Mouse (Mus musculus): ENCODE measurements around the gene Cmtm3. TPM values are rescaled to one million over a fixed set of nuclear protein-coding genes. Genes with fewer than 3 reads are reported as not detected.
"Not testable (repeated sequence)": the region's sequence is repeated elsewhere in the genome, so short reads cannot be mapped to it uniquely, and the experiment has no call there.

Cmtm3 gene
- 10 to 100 TPM; 17.1 to 22.7 TPM for polyA plus RNA-seq (2017; shearing (Covaris generic))

DNA sequence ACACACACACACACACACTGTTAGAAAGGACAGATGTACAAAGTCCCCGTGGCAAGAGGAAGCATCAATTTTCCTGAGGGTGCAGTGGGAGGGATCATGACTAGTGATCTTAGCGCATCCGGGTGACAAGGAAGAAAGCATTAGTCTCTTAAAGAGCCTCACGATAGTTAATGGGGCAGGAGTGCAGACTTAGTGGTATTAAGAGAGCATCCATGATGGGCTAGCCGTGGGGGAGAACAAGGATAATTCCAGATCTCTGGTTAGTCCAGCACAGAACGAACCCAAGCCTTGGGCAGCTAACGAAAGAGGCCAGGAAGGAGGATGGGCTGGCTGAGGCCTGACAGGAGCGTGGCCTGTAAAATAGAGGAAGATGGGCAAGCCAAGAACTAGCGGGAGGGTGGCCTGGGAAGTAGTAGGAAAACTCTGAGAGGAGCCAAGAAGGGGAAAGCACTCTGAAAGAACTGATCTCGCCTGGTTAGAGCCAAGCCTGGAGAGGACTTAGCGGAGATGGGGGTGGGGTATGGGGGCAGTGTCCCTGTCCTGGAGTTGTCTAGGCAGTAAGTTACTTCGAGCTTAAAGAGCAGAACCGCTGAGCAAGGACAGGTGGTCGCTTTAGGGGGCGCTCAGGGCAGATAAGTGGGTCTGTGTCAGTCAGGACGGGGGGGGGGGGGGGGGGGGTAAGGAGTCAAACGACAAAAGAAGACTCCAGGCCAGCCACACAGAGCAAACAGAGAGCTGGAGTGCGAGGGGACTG lies at the start of gene Cmtm3:
TSS of gene Cmtm3 (plus strand) at position 182 of the 754 bp plus-strand sequence.
- ATAC-seq: no peak

DNA sequence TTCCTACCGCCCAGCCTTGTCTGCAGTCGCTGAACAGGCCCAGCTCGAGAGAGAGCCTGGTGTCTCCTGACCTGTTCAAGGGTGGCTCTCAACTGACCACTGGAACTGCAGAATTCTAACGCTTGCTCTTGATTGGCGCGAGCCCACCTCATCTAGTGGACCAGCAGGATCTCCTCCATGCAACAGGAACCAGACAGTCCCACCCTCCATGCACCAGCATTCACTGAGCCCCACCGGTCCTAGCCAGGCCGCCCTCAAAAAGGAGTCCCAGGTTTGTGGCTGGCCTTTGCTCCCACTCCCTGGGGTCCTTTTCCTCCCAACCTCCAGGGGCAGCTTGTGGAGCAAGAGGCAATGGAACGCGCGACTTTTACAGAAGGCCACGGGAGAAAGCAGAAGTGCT lies 46.1 kb upstream of the Cmtm3 start, which contains the start of gene Cmtm2a:
TSS of gene Cmtm2a (minus strand) at position 101 of the 400 bp plus-strand sequence.
- ATAC-seq: not testable (repeated sequence)

DNA sequence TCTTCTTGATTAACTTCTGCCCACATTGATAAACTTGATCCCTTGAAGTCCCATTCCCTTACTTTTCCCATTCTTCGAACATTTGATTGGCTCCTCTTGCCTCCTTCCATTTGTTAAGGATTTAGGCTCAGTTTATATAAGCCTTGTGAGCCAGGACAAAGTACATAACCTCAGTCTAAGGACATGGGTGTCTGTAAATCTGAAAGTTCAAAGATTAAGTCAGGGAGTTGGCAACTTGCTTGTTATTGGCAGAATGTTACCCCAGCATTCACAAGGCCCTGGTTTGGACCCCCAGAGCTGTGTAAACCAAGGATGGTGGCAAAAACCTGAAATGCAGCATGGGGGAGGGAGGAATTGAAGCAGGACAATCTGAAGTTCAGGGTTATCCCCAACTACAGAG lies 44.8 kb upstream of the Cmtm3 start:
- no peak for ATAC-seq

DNA sequence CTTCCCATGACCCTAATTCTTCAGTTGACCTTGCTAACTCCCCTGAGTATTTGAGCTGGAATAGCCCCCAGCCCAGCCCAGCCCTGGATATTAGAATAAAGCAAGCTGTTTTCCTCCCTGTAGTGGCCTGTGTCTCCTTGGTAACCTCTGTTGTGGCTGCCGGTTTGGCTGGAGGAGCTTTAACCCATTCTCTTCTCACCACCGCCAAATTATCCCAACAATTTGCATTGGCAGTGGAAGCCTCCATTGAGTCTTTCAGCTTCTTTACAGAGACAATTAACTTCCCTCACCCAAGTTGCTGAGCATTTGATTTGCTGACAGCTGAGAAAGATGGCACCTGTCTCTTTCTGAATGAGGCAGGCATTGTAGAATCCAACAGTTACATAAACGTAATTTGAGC lies 37.6 kb upstream of the Cmtm3 start:
- ATAC-seq: not testable (repeated sequence)

DNA sequence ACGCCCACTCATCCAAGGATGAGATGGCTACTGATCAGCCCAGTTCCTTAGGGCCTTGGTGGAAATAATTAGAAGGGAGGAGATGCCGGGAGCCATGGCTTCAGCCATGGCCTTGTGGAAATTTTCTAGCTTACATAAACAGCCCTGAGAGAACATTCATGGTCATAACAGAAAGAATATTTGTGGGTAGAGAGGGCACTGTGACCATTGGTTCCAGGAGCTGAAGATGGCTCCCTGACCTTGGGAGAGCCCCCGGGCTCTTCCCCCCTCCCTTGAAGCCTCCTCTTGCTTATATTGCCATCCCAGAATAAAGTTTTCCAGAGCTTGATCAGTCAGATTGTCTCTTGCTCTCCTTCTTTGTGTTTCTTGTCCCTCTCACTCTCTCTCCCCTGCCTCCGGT lies 36.7 kb upstream of the Cmtm3 start:
- not testable (repeated sequence) for ATAC-seq

DNA sequence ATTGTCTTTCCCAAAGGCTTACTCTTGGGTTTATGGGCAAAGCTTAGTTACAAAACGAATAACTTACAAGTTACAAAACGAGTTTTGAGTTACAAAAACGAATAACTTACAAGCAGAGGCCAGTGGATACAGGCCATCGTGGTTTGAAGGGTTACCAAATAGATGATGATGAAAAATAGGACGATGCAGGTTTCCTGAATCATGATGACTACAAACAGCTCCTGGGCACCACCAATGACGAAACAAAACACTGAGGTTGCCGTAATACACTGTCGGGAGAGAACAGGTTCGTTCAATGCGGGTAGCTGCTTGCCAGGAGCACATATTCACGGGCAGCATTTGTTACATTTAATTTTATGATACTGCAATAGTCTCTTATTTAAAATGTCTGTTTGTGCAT lies 34.2 kb upstream of the Cmtm3 start:
- no peak for ATAC-seq

DNA sequence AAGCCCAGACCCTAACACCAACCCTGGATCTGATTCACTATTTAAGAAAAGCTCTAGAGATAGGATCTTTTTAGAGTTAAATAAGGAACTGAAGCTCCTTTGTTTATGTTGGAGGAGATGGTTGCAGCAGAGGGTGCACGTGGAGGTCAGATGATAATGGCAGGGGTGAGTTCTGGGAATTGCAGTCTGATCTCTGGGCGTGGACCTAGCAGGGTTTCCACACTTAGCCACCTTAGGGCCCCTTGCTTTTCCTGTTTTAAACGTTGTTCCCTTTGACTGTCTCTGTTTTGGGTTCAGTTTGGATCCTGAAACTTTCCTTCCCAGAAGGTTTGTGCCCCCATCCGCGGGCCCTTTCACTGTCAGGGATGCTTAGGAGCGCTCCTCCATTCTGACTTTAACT lies 30.9 kb upstream of the Cmtm3 start:
- not testable (repeated sequence) for ATAC-seq

DNA sequence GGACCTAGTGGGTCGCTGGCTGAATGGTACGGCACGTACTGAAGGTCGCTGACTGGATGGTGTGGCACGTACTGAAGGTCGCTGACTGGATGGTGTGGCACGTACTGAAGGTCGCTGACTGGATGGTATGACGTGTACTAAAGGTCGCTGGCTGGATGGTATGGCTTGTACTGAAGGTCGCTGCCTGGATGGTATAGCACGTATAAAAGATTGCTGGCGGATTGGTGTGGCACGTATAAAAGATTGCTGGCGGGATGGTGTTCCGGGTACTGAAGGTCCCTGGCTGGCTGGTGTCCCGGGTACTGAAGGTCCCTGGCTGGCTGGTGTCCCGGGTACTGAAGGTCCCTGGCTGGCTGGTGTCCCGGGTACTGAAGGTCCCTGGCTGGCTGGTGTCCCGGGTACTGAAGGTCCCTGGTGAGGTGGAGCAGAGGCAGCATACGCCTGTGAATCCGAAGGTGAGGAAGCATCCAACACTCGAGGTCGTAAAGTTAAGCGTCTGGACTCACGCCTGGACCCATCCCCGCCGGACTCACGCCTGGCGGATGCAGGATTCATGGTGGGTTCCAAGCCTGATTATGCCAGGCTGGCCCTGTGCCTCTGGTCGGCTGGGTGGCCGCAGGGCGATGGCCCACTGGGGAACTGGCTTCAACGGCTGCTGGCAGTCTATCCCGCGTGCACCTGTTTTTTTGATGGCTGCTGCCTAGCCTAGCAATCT lies 29.6 kb upstream of the Cmtm3 start, which contains the start of the genes Gm45711 and Cmtm1:
TSS of gene Gm45711 (minus strand) at position 641 of the 715 bp plus-strand sequence.
TSS of gene Cmtm1 (minus strand) at position 705 of the 715 bp plus-strand sequence.
- ATAC-seq: not testable (repeated sequence)

DNA sequence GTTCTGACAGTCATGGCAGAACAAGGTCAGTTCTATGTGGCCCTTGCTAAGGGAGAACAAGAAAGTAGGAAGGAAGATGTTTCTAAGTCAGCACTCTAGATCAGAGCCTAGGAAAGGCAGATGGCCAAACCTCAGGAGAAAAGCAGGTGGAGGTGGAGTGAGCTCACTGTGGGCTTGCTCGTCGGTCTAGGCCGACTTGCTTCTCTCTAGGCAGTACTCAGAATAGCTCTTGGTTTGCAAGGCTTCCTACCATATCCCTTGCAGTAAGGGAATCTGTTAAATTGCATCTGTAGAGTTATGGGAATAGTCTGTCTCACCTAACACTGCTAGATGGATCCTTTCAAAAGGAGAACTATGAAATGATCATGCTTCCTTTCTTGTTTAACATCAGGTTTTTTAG lies 27.2 kb upstream of the Cmtm3 start:
- ATAC-seq: not testable (repeated sequence)

DNA sequence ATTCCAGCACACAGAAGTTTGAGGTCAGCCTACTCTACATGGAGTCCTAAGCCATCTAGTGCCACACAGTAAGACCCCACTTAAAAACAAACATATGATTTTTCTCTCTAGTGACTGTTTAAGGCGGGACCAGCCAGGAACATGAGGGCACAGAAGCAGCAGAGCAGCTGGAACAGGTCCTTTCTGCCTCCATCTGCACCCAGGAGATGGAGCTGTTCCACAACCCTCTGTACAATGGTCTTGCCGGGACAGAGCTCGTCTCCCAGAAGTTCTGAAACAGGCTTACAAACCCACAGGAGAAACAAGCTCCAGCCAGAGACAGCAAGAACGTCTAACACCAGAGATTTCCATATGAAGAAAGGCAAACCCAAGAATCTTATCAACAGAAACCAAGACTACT lies 25.9 kb upstream of the Cmtm3 start:
- no peak for ATAC-seq

DNA sequence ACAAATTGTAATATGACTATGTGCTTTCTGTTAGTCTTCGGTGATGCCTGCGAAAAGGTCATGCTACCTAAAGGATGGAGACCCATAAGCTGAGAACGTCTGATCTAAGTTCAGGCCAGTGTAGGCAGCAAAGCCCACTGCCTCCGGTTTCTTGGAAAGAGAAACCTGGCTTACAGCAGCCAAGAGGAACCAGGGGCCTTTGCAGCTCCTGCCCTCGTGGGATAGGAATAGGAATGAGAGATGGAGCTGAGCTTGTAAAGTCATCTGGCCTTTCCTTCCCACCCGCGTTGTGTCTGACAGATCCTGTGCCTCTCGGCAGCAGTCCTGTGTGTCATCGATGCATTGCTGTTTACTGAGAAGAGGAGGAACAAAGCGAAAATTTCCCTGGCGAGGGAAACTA lies 17.9 kb upstream of the Cmtm3 start, which contains the start of gene Gm11020:
TSS of gene Gm11020 (plus strand) at position 301 of the 400 bp plus-strand sequence.
- ATAC-seq: not testable (repeated sequence)

DNA sequence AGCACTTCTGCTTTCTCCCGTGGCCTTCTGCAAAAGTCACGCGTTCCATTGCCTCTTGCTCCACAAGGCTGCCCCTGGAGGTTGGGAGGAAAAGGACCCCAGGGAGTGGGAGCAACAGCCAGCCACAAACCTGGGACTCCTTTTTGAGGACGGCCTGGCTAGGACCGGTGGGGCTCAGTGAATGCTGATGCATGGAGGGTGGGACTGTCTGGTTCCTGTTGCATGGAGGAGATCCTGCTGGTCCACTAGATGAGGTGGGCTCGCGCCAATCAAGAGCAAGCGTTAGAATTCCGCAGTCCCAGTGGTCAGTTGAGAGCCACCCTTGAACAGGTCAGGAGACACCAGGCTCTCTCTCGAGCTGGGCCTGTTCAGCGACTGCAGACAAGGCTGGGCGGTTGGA lies 17.3 kb upstream of the Cmtm3 start, which contains the start of gene Cmtm2b:
TSS of gene Cmtm2b (plus strand) at position 301 of the 400 bp plus-strand sequence.
- not testable (repeated sequence) for ATAC-seq

DNA sequence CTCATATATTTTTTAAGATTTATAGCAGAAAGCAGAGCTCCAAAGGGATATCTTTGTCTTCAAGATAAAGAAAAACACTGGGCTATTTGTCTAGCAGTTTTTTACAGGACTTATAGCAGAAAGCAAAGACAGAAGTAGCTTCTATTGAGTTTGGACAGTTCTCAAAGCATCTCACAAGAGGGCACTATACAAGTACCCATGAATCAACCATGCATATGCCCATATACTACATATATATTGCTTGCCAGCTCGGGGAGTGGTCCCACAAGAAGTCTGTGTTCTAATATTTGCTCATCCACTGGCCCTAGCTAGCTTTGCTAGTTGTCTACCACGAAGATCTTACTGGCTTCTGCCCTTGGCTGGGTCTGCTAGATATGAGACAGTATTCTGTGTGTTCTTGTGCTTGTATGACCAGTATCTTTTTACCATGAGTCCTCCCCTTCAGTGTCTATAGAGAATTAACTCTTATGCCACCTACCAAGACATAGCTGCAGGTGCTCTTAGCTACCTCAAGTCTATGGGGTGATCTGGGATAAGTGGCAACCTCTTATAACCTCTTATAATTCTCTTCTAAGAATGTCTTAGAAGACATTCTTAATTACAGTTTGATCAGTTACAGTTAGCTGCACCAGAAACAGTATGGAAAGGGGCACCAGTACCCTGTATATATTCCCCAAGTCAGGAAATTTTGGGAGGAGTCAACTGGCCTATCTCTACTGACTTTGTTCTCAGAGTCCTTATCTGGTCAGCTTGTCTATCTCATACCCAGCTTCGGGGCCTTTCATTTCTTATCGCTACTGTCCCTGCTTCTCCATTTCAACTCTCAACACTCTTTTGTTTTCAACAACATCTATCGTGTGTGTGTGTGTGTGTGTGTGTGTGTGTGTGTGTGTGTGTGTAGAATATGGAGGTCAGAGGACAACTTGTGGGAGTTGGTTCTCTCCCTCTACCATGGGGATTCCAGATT lies 6.3 kb upstream of the Cmtm3 start:
- ATAC-seq: no peak

DNA sequence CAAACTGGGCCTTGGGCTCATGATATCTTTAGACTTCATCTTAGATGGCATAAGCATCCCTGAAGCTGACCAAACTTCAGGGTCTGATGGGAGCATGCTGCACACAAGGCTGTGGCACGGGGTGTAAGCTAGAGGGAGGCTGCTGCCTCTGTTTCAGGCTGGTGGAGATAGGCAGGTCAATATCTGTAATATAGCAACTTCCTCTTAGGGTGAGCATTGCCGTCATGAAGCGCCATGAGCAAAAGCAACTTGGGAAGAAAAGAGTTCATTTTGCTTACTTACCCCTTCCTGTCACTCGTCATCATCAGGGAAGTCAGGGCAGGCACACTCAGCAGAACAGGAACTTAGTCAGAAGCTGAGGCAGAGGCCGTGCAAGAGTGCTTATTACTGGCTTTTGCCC lies 5.4 kb upstream of the Cmtm3 start:
- ATAC-seq: no peak

DNA sequence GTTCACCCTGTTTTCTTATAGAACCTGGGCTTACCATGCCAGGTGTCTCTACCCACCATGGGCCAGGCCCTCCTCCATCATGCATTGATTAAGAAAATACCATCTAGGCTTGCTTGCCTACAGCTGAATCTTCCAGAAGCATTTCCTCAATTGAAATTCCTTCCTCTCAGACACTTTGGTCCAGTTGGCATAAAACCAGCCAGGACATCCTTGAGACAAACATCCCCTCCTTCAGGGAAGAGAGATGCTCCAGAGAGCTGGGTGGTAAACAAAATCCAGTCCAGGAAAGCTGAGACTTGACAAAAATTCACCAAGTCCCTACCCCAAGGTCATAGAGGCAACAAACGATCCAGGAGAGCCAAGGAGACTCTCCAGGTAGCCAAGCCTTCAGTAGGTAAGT lies 5.0 kb upstream of the Cmtm3 start:
- no peak for ATAC-seq

DNA sequence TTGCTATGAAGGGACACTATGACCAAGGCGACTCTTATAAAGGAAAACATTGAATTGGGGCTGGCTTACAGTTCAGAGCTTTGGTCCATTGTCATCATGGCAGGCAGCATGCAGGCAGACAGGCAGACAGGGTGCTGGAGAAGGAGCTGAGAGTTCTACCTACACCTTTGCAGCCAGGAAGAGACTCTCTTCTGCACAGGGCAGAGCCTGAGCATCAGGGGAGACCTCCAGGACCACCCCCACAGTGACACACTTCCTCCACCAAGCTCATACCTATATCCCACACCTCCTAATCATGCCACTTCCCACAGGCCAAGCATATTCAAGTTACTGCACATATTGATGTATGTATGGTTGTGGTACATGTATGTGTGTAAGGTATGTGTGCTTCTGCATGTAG lies 2.4 kb upstream of the Cmtm3 start:
- ATAC-seq: no peak

DNA sequence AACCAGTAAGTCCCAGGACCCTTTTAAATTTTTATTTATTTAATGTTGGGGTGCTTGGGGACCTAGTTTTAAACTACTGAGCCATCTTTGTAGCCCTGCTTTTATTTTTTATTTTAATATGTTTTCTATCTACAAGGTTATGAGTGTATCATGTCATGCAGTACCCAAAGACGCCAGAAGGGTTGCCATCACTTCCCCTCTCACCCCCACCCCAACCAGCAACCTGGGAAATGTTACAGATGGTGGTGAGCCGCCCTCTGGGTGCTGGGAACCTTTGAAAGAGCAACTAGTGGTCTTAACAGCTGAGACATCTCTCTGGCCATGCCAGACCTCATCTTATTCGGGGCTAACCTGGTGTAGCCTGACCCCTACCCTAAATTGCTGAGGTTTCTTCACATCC lies 1.3 kb upstream of the Cmtm3 start:
- no peak for ATAC-seq

DNA sequence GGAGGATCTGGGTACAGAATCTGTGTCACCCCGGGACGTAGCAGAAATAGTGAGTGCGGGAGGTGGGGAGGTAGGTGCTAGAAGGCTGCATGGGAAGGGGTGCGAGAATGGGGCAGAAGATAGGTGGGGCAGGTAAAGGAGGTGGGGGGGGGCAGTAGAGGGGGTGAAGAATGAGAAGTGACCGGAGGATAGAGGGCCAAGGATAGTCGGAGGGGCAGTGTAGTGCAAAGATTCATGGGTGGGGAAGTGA lies 698 bp downstream of the Cmtm3 start:
- no peak for ATAC-seq

DNA sequence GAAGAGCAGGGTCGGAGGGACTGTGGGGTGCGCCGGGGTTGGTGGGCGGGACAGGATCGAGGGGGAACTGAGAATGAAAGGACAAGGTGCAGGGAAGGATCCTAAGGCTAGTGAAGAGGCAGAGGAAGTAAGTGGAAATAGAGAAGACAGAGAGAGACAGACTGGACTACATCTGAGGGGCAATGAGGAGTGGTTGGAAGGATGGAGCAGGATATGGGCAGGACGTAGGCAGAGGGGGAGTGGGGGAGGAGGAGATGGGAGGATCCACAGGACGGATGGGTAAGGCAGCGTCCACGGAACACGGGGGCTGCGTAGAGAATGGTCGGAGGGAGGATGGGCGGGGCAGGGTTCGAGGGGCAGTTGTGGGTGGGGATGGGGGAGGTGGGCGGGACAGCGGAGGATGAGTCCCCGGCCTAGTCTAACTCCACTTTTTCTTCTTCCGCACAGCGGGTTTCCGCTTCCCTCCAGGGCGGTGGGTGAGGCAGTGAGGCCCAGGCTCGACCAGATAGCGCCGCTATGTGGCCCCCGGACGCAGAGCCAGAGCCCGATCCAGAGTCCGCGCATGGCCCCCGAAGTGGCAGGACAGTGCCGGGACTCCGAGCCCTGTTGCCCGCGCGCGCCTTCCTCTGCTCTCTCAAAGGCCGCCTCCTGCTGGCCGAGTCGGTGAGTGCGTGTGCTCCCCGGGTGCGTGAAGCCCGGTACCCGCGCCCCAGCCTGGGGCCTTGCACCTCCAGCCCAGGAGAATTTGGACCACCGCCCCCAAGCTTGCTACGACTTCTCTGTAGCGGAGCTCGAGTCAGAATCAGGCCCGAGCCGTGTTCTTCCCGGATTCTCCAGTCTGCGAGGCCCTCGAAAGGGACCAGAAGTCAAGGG lies 1.3 kb downstream of the Cmtm3 start:
- peak; percentile 74 for ATAC-seq

DNA sequence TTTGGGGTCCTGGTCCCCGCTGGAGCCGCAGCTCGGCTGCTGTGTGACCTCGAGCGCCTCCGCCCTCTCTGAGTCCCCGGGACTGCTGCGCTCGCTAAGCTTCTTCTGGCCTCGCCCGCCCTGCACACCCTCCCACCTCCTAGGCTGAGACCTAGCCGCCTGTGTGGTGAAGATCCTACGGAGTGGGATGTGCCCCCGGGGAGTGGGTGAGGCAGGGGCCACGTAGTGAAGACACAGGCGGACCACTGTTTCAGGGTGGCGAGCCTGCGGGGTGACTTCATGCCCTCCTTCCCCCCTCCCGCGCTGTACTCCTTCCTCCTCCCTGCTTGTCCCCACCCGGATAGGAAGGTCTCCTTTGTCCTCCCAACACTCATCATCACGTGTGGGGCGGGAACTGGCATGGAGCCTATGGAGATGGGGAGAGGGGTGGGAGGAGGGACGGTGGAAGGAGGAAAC lies 1.9 kb downstream of the Cmtm3 start:
- ATAC-seq: peak; percentile 14

DNA sequence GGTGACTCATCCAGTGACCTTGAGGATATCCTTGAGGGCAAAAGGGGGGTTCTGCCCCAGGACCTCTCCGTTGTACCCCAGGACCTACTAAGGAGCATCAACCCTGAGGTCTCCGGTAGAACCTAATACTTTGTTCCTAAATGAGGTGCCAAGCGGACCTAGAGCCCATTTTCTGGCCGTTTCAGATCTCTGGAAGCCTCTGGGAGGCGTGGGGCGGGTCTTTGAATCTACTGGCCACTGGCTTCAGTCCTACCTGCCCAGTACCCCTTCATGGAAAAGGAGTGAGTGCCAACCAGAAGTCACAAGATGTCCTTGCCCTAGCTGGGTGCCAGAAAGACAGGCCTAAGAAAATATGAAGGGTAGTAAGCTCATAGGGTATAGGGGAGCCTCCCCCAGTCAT lies 2.5 kb downstream of the Cmtm3 start:
- ATAC-seq: no peak

DNA sequence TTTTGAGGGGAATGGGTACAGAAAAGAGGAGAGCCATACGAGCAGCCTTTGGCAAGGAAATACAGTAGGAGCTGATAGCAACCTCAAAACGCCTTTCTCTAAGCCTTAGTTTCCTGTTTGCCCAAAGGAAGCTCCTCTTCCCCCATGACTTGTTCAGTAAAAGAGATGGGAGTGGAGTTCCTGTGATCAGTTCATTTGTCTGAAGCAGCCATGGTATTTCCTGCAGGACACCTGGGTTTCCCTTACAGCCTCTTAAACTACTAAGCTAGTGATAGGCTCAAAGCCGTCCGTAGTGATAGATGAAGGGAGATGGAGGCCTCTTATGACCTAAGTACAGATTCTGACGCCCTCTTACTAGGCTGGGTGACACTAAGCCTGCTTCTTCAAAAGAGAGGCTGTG lies 3.2 kb downstream of the Cmtm3 start:
- no peak for ATAC-seq

Data from activated CD4-positive, CD25-positive, alpha-beta regulatory T cell, adult 4 months (primary cell).